Mouse (Mus musculus): ENCODE data around the gene Prdm5. TPM values are rescaled to one million over a fixed set of nuclear protein-coding genes. Genes with fewer than 3 reads are reported as not detected.

Gene Prdm5
- total RNA-seq, 2 experiments from 2014 or later = 6.8 to 8.8 TPM

GRCm38 (mm10) chr6:65831443-65831842 lies 52.7 kb downstream of the Prdm5 start:
- no peak for DNase-seq

GRCm38 (mm10) chr6:65834013-65834412 lies 55.2 kb downstream of the Prdm5 start:
- no peak for DNase-seq

- no peak for DNase-seq
Measured at GRCm38 (mm10) chr6:65842579-65842978, 63.8 kb downstream of the Prdm5 start.

GRCm38 (mm10) chr6:65849127-65849526 lies 70.3 kb downstream of the Prdm5 start:
- DNase-seq = no peak

GRCm38 (mm10) chr6:65849687-65850086 lies 70.9 kb downstream of the Prdm5 start:
- no peak for DNase-seq

- DNase-seq = no peak
Measured at GRCm38 (mm10) chr6:65850221-65850620, 71.4 kb downstream of the Prdm5 start.

- DNase-seq = no peak
Measured at GRCm38 (mm10) chr6:65854020-65854419, 75.2 kb downstream of the Prdm5 start.

- no peak for DNase-seq
Measured at GRCm38 (mm10) chr6:65854585-65854984, 75.8 kb downstream of the Prdm5 start.

- DNase-seq = no peak
Measured at GRCm38 (mm10) chr6:65860609-65861008, 81.8 kb downstream of the Prdm5 start.

GRCm38 (mm10) chr6:65862836-65863235 lies 84.0 kb downstream of the Prdm5 start:
- no peak for DNase-seq

- DNase-seq = no peak
Measured at GRCm38 (mm10) chr6:65864233-65864632, 85.4 kb downstream of the Prdm5 start.

GRCm38 (mm10) chr6:65864919-65865318 lies 86.1 kb downstream of the Prdm5 start:
- no peak for DNase-seq

- DNase-seq = no peak
Measured at GRCm38 (mm10) chr6:65865861-65866260, 87.1 kb downstream of the Prdm5 start.

- DNase-seq = no peak
Measured at GRCm38 (mm10) chr6:65871754-65872278, 93.0 kb downstream of the Prdm5 start.

GRCm38 (mm10) chr6:65878300-65878699 lies 99.5 kb downstream of the Prdm5 start:
- DNase-seq = no peak

GRCm38 (mm10) chr6:65888835-65889234 lies 110.0 kb downstream of the Prdm5 start:
- no peak for DNase-seq

GRCm38 (mm10) chr6:65892045-65892660 lies 113.4 kb downstream of the Prdm5 start:
- no peak for DNase-seq

- no peak for DNase-seq
Measured at GRCm38 (mm10) chr6:65906657-65907182, 127.9 kb downstream of the Prdm5 start.

GRCm38 (mm10) chr6:65915421-65915820 lies 136.6 kb downstream of the Prdm5 start:
- no peak for DNase-seq

GRCm38 (mm10) chr6:65921703-65922102 lies 142.9 kb downstream of the Prdm5 start:
- DNase-seq = no peak

- DNase-seq = no peak
Measured at GRCm38 (mm10) chr6:65923501-65924084, 144.8 kb downstream of the Prdm5 start.

- no peak for DNase-seq
Measured at GRCm38 (mm10) chr6:65925737-65926333, 147.0 kb downstream of the Prdm5 start.

- DNase-seq = no peak
Measured at GRCm38 (mm10) chr6:65930523-65930922, 151.7 kb downstream of the Prdm5 start.
